Mouse (Mus musculus): Measurements from ENCODE around the gene Sox1. TPM values are rescaled to one million over a fixed set of nuclear protein-coding genes. Genes with fewer than 3 reads are reported as not detected.

The Sox1 gene
- polyA plus RNA-seq, 1 experiment from 2014 or later, result 1.9 TPM

Small RNA genes within 50 kb of the gene (microRNA-seq; reads per million reads assigned to microRNA genes)
- not detected for gene Gm25239

Other genes starting within 250 kb of the Sox1 start
- not detected in 2 replicates for gene A230072I06Rik, start 116.5 kb upstream of the Sox1 start, polyA plus RNA-seq (2016; fragmentation: Nextera tagmentation; extraction: Ambion mirVana)
- not detected in 2 replicates for gene Spaca7, start 177.7 kb downstream of the Sox1 start, polyA plus RNA-seq (2016; fragmentation: Nextera tagmentation; extraction: Ambion mirVana)

Measured in neural tube, embryonic 12.5 days (tissue).